Mouse (Mus musculus) midbrain, embryonic 13.5 days (tissue): Measurements from ENCODE around the gene Adamts12. TPM values are rescaled to one million over a fixed set of nuclear protein-coding genes. Genes with fewer than 3 reads are reported as not detected.

Experiments used
- ATAC-seq: fragments of 200-750 bp; cut with Nextera tagmentation; 2 replicates; pipeline ENCODE4 v1.8.0; 2017; ENCODE audit warnings: mild to moderate bottlenecking, moderate TSS enrichment, moderate library complexity
- H3K27ac ChIP-seq: fragments of 300-500 bp; sonication (generic); 2 replicates; pipeline ENCODE4 v1.5.1; 2015; ENCODE audit warnings: inconsistent platforms, mild to moderate bottlenecking, moderate library complexity
- H3K27me3 ChIP-seq: fragments of 300-500 bp; sonication (generic); 2 replicates; pipeline ENCODE4 v1.6.1; 2015; ENCODE audit warnings: mild to moderate bottlenecking, inconsistent platforms
- H3K36me3 ChIP-seq: fragments of 300-500 bp; sonication (generic); 2 replicates; pipeline ENCODE4 v1.6.1; 2015; ENCODE audit warnings: mild to moderate bottlenecking, inconsistent platforms
- H3K4me1 ChIP-seq: fragments of 300-500 bp; sonication (generic); replicated peaks from 2 replicates; pipeline ENCODE4 v1.6.1; 2015; ENCODE audit warnings: inconsistent platforms
- H3K4me2 ChIP-seq: fragments of 300-500 bp; sonication (generic); replicated peaks from 2 replicates; pipeline ENCODE4 v1.6.1; 2015; ENCODE audit warnings: moderate library complexity, mild to moderate bottlenecking, inconsistent platforms
- H3K4me3 ChIP-seq: fragments of 300-500 bp; sonication (generic); replicated peaks from 2 replicates; pipeline ENCODE4 v1.5.1; 2015; ENCODE audit warnings: mild to moderate bottlenecking, inconsistent platforms
- H3K9ac ChIP-seq: fragments of 300-500 bp; sonication (generic); replicated peaks from 2 replicates; pipeline ENCODE4 v1.6.1; 2015; ENCODE audit warnings: mild to moderate bottlenecking, inconsistent platforms
- H3K9me3 ChIP-seq: fragments of 300-500 bp; sonication (generic); 2 replicates; pipeline ENCODE4 v1.6.1; 2016; ENCODE audit warnings: mild to moderate bottlenecking, inconsistent platforms
- WGBS: fragments of 180-500 bp; shearing (Covaris S2); methylation state at CpG from one replicate; pipeline ENCODE4 v1.1.7; 2015; 5-methylcytosine and 5-hydroxymethylcytosine counted together
- polyA plus RNA-seq: library from polyadenylated mRNA; unstranded; fragments of >200 nt; fragmentation: Nextera tagmentation; extraction: Ambion mirVana; gene quantifications from 2 replicates; pipeline ENCODE4 v1.2.1, GENCODE M21; 2015

Gene Adamts12
- polyA plus RNA-seq, 1 experiment from 2014 or later: 1.5 TPM

DNA sequence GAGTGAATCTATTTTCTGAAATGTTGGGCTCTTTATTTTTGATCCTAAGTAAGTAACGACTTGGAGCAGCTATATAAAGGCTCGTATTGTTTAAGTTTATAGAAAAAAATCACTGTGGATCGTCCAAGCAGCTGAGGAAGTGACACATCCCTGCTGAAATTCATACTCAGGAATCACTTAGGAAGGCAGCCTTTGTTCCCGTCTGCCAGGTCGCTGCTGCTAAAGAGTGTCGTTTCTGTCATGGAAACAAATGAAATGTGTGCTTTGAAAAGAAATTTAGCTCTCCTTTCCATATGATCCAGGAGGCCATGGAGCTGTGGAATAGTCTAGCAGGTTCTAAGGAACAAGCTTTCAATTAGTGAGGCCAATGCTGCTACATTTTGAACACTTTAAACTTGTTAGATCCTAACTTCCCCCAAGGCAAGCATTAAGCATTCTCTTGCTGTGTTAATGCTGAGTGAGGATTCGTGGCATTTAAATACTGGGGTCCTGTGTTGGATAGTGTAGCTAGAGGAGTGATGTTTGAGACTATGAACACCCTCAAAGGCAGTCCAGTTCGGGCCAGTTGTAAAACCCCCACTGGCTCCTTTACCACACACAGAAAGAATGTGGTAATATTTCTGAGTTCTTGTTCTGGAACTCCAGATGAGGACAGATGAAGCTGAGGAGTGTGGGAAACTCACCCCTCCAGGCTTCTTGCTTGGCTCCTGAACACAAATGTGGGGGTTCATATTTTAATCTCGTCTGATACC, 19.8 kb downstream of the Adamts12 start:
- ATAC-seq: peak; percentile 27; the same call in 1 of the 2 replicates

DNA sequence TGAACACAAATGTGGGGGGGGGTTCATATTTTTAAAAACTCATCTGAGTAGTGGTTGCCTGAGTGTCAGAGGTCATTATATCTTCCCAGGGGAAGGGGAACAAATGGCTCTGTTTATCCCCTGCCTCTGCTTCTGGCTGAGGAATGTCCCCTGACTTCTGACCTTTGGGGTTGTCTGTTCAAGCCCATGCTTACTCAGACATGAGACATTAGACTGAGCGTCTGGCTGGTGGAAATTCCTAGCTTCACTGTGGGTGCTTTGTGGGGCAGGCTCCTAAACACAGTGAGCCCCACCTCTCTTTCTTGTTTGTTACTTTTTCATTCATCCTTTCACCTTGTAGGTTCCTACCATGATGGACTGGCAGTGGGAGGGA, 20.4 kb downstream of the Adamts12 start:
- no peak for ATAC-seq
- H3K9me3 ChIP-seq: no peaks in the 10 kb centered on the region
- no peaks in the 10 kb centered on the region for H3K36me3 ChIP-seq
- no peak overlapping the region for H3K27ac ChIP-seq
- H3K9ac ChIP-seq: no peak overlapping the region
- H3K4me3 ChIP-seq: no peak overlapping the region
- WGBS: 56% methylated on average over 1 of the region's 1 CpGs
- no peak overlapping the region for H3K4me2 ChIP-seq
- peaks cover 5% of the 10 kb centered on the region; the same call in 1 of the 2 replicates for H3K4me1 ChIP-seq
- no peaks in the 10 kb centered on the region for H3K27me3 ChIP-seq

More for the DNA sequence above, 19.8 kb downstream of the Adamts12 start:
- H3K4me3 ChIP-seq: no peak overlapping the region
- no peak overlapping the region for H3K9ac ChIP-seq
- H3K27me3 ChIP-seq: no peaks in the 10 kb centered on the region
- no peaks in the 10 kb centered on the region for H3K9me3 ChIP-seq
- H3K27ac ChIP-seq: no peak overlapping the region
- peaks cover 5% of the 10 kb centered on the region; the same call in 1 of the 2 replicates for H3K4me1 ChIP-seq
- WGBS: 44% methylated on average over 9 of the region's 9 CpGs
- H3K4me2 ChIP-seq: no peak overlapping the region
- H3K36me3 ChIP-seq: no peaks in the 10 kb centered on the region

DNA sequence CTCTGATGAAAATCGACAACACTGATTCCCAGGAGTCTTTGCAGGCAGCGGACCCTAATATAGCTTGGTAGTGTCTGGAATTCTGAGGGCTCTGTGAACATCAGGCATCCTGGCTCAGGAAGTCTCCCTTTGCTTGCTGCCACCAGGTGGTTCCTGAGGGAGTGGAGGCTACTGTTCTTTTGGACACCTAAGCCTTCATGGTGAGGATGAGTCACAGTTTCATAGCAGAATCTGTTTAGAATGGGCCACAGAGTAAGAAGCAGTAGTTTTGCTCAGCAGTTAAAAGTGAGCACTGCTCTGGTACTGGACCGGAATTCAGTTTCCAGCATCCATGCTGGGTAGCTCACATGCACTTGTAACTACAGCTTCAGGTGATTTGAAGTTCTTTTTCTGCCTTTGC, 24.9 kb downstream of the Adamts12 start:
- no peaks in the 10 kb centered on the region for H3K9me3 ChIP-seq
- no peaks in the 10 kb centered on the region for H3K4me1 ChIP-seq
- no peaks in the 10 kb centered on the region for H3K36me3 ChIP-seq
- no peak overlapping the region for H3K9ac ChIP-seq
- no peak overlapping the region for H3K4me3 ChIP-seq
- no peaks in the 10 kb centered on the region for H3K27me3 ChIP-seq
- WGBS: 86% methylated on average over 3 of the region's 3 CpGs
- no peak for ATAC-seq
- no peak overlapping the region for H3K27ac ChIP-seq
- H3K4me2 ChIP-seq: no peak overlapping the region

DNA sequence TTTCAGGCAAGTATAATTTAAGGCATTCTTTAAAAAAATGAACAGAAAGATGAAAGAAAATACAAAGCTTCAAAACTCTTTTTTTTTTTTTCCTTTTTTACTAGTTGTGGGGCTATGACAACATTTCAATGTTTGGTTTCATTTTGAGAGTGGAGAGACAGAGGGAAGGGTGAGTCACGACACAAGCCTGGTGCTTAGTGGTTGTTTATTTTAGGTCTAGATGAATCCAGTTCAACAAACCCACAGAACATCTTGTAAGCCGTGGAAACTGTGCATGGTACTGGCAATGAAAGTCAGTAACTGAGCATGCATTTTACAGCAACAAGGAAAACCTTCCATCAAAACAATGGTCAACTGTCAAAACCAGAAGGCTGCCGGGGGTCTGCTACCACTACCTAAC, 31.0 kb downstream of the Adamts12 start:
- ATAC-seq: no peak
- Histone ChIP-seq H3K9ac (no peak overlapping the region), H3K27me3 (no peaks in the 10 kb centered on the region), H3K4me1 (no peaks in the 10 kb centered on the region), H3K27ac (no peak overlapping the region), H3K36me3 (no peaks in the 10 kb centered on the region), H3K4me2 (no peak overlapping the region), H3K4me3 (no peak overlapping the region), H3K9me3 (no peaks in the 10 kb centered on the region)
- 67% methylated on average over 3 of the region's 3 CpGs for WGBS

DNA sequence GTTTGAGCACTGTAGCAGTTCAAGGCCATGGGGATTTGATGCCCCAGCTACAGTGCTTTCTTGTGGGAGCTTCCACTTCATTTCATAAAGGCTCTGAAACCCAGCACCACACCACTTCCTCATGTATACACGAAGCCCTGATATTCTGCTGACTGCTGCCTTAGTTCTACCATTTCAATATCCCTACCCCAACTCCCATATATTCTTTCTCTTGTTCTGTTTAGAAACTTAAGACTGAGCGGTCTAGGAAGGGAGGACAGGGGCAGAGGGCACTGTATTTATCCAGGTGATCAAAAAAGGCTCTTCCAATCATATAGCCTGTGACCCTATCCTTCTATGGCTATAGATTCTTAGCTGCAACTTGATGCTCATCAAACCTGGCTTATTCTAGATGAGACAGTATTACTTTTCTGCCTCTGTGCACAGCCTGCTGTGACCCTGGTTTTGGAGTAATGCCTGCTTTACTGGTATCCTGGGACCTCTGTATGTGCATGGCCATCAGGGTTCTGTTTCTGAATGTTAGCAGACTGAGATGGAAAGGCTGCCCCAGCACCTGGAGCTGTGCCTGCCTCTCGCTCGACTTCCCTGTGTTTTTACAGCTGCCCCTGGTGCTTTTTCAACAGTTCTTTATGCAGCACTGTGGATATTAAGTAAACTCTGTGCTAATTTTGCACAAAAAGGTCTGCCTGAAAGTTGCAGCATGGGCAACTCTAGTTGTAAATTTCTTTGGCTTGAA, 33.5 kb downstream of the Adamts12 start:
- H3K9me3 ChIP-seq: no peaks in the 10 kb centered on the region
- no peaks in the 10 kb centered on the region for H3K4me1 ChIP-seq
- 80% methylated on average over 4 of the region's 4 CpGs for WGBS
- H3K36me3 ChIP-seq: no peaks in the 10 kb centered on the region
- no peak overlapping the region for H3K4me3 ChIP-seq
- no peak overlapping the region for H3K4me2 ChIP-seq
- no peak overlapping the region for H3K9ac ChIP-seq
- ATAC-seq: no peak
- H3K27ac ChIP-seq: no peak overlapping the region
- H3K27me3 ChIP-seq: no peaks in the 10 kb centered on the region

DNA sequence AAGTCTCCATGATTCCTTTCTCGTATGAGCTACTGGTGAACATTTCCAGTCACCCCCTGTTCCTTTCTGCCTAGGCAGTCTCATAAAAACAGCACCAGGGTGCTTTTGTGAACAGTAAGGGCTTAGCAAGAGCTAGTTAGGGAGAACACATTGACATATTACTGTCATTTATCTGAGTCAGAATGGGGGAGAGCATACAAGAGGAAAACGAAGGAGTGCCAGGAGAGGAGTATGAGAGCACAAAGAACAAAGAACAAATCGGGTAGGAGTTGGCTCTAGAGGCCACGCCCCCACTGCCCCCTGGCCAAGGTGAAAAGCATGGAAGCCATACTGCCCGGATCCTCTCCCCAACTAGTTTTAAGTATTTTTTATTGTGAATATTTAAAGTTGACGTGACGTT, 34.4 kb downstream of the Adamts12 start:
- WGBS: 73% methylated on average over 7 of the region's 7 CpGs
- Histone ChIP-seq H3K9ac (no peak overlapping the region), H3K4me2 (no peak overlapping the region), H3K27me3 (no peaks in the 10 kb centered on the region), H3K9me3 (no peaks in the 10 kb centered on the region), H3K4me1 (no peaks in the 10 kb centered on the region), H3K27ac (no peak overlapping the region), H3K4me3 (no peak overlapping the region), H3K36me3 (no peaks in the 10 kb centered on the region)
- no peak for ATAC-seq

DNA sequence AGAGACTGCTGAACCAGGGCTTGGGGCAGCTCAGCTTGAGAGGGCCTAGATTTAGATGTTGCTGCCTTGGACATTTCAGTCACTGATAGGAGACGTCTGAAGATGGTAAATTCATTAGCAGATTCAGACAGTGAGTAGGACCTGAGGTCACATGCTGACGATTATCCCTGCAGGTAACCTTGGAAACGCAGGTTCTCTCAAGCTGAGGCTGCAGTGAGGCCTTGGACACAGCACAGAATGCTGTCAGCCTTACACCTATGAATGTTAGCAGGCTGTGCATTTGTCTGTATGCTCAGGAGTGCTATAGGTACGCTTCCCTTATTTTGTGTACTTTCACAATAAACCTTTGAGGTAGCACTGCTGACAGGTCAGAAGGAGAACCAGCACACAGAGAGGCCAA, 36.3 kb downstream of the Adamts12 start:
- Histone ChIP-seq H3K4me1 (no peaks in the 10 kb centered on the region), H3K9me3 (no peaks in the 10 kb centered on the region), H3K27me3 (no peaks in the 10 kb centered on the region), H3K27ac (no peak overlapping the region), H3K4me3 (no peak overlapping the region), H3K36me3 (no peaks in the 10 kb centered on the region), H3K9ac (no peak overlapping the region), H3K4me2 (no peak overlapping the region)
- 60% methylated on average over 4 of the region's 4 CpGs for WGBS
- 0 out of 2 replicates have a peak, but pooled peaks have one; percentile 53 for ATAC-seq

DNA sequence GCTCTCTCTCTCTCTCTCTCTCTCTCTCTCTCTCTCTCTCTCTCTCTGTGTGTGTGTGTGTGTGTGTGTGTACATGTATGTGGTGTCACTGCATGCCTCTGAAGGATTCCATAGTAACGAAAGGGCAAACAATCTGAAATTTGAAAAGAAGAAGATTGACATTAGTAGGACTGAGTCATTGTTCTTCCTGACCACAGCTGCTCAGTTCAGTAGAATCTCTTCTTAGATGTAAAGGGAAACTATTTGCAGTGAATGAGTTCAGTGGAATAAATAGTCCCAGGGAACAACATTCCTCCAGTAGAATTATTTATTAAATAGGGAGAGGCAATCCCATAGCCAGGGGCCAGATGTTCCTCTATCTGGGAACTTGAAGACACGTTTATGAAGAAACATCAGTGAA, 40.5 kb downstream of the Adamts12 start:
- H3K27me3 ChIP-seq: no peaks in the 10 kb centered on the region
- H3K9ac ChIP-seq: no peak overlapping the region
- no peak overlapping the region for H3K27ac ChIP-seq
- H3K36me3 ChIP-seq: no peaks in the 10 kb centered on the region
- no peak overlapping the region for H3K4me3 ChIP-seq
- 68% methylated on average over 2 of the region's 2 CpGs for WGBS
- no peaks in the 10 kb centered on the region for H3K9me3 ChIP-seq
- no peaks in the 10 kb centered on the region for H3K4me1 ChIP-seq
- no peak overlapping the region for H3K4me2 ChIP-seq
- ATAC-seq: no peak

DNA sequence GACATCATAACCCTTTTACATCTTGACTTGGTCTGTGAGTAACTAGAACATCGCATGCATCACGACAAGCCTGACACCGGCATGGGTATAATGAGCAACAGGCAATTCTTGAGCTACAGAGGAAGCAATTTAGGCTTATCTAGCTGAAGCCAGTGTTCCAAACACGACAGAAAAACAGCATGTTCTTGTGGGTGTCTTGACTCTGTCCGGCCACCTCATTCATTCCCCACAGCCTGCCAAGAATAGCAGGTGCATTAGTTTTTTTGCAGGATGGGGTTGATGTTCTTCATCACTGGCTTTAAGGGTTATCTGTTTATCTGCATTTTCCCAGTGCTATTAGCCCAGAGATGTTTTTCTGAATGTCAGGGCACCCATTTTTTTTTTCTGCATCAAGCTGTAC, 42.8 kb downstream of the Adamts12 start:
- Histone ChIP-seq H3K9ac (no peak overlapping the region), H3K4me2 (no peak overlapping the region), H3K9me3 (no peaks in the 10 kb centered on the region), H3K27me3 (no peaks in the 10 kb centered on the region), H3K4me3 (no peak overlapping the region), H3K27ac (no peak overlapping the region), H3K4me1 (no peaks in the 10 kb centered on the region), H3K36me3 (no peaks in the 10 kb centered on the region)
- ATAC-seq: no peak
- WGBS: 86% methylated on average over 5 of the region's 5 CpGs

DNA sequence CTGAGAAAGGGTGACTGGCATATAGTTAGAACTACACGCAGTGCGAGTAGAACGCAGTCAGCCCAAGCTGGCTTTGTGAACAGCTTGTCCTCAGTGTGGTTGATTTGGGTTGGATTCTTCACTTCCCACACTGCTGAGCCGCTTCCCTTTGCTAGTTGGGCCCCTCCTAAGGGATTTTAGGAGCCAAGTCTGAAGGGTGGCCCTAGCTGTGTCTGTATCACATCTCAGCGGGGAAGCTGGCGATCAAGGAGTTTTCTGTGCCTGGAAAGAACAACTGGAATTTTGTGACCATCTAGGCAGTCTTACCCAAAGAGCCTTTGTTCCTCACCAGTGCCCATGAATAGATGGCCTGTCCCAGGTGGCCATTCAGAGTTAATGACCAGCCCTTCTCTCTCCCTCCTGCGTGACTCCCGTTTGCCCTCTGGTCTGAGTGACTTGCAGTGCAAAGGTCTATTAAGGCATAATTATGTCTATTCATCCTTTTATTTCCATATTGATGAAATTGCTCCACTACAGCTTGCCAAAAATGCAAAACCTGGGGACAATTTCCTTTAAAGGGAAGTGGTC, 50.1 kb downstream of the Adamts12 start:
- no peak for ATAC-seq
- Histone ChIP-seq H3K27me3 (no peaks in the 10 kb centered on the region), H3K27ac (no peak overlapping the region), H3K4me2 (no peak overlapping the region), H3K9ac (no peak overlapping the region), H3K36me3 (no peaks in the 10 kb centered on the region), H3K4me3 (no peak overlapping the region), H3K4me1 (peaks cover 6% of the 10 kb centered on the region), H3K9me3 (no peaks in the 10 kb centered on the region)
- WGBS: 15% methylated on average over 8 of the region's 8 CpGs

DNA sequence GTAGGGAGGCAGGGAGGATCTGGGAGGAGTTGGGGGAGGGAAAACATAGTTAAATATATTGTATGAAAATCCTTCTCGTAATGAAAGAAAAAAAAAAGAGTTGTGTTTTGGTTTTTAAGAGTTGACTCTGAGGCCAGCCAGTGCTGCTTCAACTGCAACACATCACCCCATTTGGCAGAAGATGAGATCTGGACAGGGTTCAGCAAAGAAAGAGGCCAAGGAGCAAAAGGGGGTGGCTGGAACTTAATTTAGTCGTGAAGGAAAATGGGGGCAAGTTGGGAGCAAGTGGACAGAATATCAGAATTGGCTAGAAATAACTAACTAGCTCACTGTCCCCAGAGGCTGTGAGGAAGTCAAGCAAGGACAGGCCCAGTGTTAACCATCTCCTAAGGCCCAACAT, 51.7 kb downstream of the Adamts12 start:
- no peak for ATAC-seq
- WGBS: 83% methylated on average over 2 of the region's 2 CpGs

DNA sequence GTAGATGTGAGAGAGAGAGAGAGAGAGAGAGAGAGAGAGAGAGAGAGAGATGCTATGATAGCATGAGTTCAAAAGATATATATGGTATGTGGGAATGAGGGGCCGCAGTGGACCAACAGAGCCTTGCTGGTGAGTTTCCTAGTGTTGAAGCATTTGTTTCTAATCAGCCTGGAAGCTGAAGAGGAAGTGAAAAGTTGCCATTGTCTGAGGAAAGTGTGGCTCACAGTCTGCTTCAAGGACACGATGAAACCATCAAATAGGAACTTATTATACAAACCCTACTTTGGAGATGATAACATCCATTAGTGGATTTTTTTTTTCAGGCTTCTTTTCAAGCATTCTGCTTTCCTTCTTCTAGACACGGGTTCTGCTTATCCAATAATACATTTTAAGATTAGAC, 52.3 kb downstream of the Adamts12 start:
- Histone ChIP-seq H3K9me3 (no peaks in the 10 kb centered on the region), H3K4me1 (peaks cover 6% of the 10 kb centered on the region), H3K27me3 (no peaks in the 10 kb centered on the region), H3K36me3 (no peaks in the 10 kb centered on the region), H3K27ac (no peak overlapping the region), H3K4me3 (no peak overlapping the region), H3K9ac (no peak overlapping the region), H3K4me2 (no peak overlapping the region)
- WGBS: 84% methylated on average over 3 of the region's 3 CpGs
- no peak for ATAC-seq

More for the DNA sequence above, 51.7 kb downstream of the Adamts12 start:
- H3K27me3 ChIP-seq: no peaks in the 10 kb centered on the region
- no peak overlapping the region for H3K4me3 ChIP-seq
- H3K9me3 ChIP-seq: no peaks in the 10 kb centered on the region
- peaks cover 6% of the 10 kb centered on the region for H3K4me1 ChIP-seq
- H3K27ac ChIP-seq: no peak overlapping the region
- no peak overlapping the region for H3K4me2 ChIP-seq
- H3K9ac ChIP-seq: no peak overlapping the region
- H3K36me3 ChIP-seq: no peaks in the 10 kb centered on the region
